Mouse (Mus musculus) testis, adult 2 months (tissue): ENCODE data around the gene Med7. TPM values are rescaled to one million over a fixed set of nuclear protein-coding genes. Genes with fewer than 3 reads are reported as not detected.
A peak's percentile ranks its signal among the peaks of the same experiment; 100 is the strongest.
"Not testable (repeated sequence)": the region's sequence is repeated elsewhere in the genome, so short reads cannot be mapped to it uniquely, and the experiment has no call there.

Experiments
- H3K27ac ChIP-seq: fragments of 200-500 bp; 2 replicates; pipeline ENCODE4 v1.5.1; 2012; ENCODE audit warnings: low read depth, low read length; ENCODE audit not compliant: control insufficient read depth, insufficient read depth
- H3K27me3 ChIP-seq: fragments of 200-500 bp; 2 replicates; pipeline ENCODE4 v1.6.1; 2012; ENCODE audit warnings: mild to moderate bottlenecking, low read length, moderate library complexity; ENCODE audit not compliant: control insufficient read depth, insufficient read depth
- H3K36me3 ChIP-seq: fragments of 200-500 bp; 2 replicates; pipeline ENCODE4 v1.6.1; 2012; ENCODE audit warnings: mild to moderate bottlenecking, low read length; ENCODE audit not compliant: control insufficient read depth, insufficient read depth
- H3K4me1 ChIP-seq: fragments of 200-500 bp; 2 replicates; pipeline ENCODE4 v1.6.1; 2012; ENCODE audit warnings: low read length; ENCODE audit not compliant: control insufficient read depth, insufficient read depth
- H3K4me3 ChIP-seq: fragments of 200-500 bp; 2 replicates; pipeline ENCODE4 v1.5.1; 2012; ENCODE audit warnings: low read depth, mild to moderate bottlenecking, low read length, moderate library complexity, mixed read lengths; ENCODE audit not compliant: control insufficient read depth
- CTCF ChIP-seq: fragments of 200-500 bp; IDR thresholded peaks from 2 replicates; pipeline ENCODE4 v1.5.1; 2012; ENCODE audit warnings: low read depth, mild to moderate bottlenecking, inconsistent platforms, low read length, moderate library complexity; ENCODE audit not compliant: control insufficient read depth, insufficient read depth, insufficient replicate concordance
- POLR2A ChIP-seq: fragments of 200-500 bp; IDR thresholded peaks from 2 replicates; pipeline ENCODE4 v1.6.1; 2012; ENCODE audit warnings: low read depth, mild to moderate bottlenecking, inconsistent platforms, low read length, moderate library complexity; ENCODE audit not compliant: control insufficient read depth
- polyA plus RNA-seq: library from polyadenylated mRNA; depleted of rRNA; stranded (reverse); fragments of >200 nt; gene quantifications from 2 replicates; pipeline ENCODE4 v1.2.3, GENCODE M21; 2012

The Med7 gene
- polyA plus RNA-seq, 1 experiment: 36.7 TPM

GRCm38 (mm10) chr11:46401555-46401954, 35.2 kb upstream of the Med7 start:
- no peaks in the 10 kb centered on the region; the same call in 1 of the 2 replicates for H3K4me1 ChIP-seq
- no peak overlapping the region for H3K27ac ChIP-seq
- no peaks in the 10 kb centered on the region for H3K36me3 ChIP-seq
- H3K4me3 ChIP-seq: no peak overlapping the region
- TF ChIP-seq CTCF (no peak), POLR2A (no peak)
- H3K27me3 ChIP-seq: no peaks in the 10 kb centered on the region

GRCm38 (mm10) chr11:46404986-46405385, 31.7 kb upstream of the Med7 start:
- Histone ChIP-seq H3K27me3 (no peaks in the 10 kb centered on the region), H3K27ac (peak overlapping the region; percentile 58), H3K4me1 (no peaks in the 10 kb centered on the region; the same call in 1 of the 2 replicates), H3K36me3 (no peaks in the 10 kb centered on the region), H3K4me3 (peak overlapping the region; percentile 67)
- TF ChIP-seq POLR2A (no peak), CTCF (no peak)

- H3K27ac ChIP-seq: no peak overlapping the region
- H3K27me3 ChIP-seq: no peaks in the 10 kb centered on the region
- no peaks in the 10 kb centered on the region for H3K36me3 ChIP-seq
- H3K4me3 ChIP-seq: peak overlapping the region; percentile 77
- TF ChIP-seq POLR2A (no peak), CTCF (no peak)
- no peaks in the 10 kb centered on the region; the same call in 1 of the 2 replicates for H3K4me1 ChIP-seq
Observed at GRCm38 (mm10) chr11:46406721-46407120, 30.0 kb upstream of the Med7 start.

- H3K27me3 ChIP-seq: no peaks in the 10 kb centered on the region
- H3K4me1 ChIP-seq: no peaks in the 10 kb centered on the region; the same call in 1 of the 2 replicates
- no peak overlapping the region for H3K4me3 ChIP-seq
- no peak overlapping the region for H3K27ac ChIP-seq
- TF ChIP-seq CTCF: no peak
- no peak for TF ChIP-seq POLR2A
- H3K36me3 ChIP-seq: no peaks in the 10 kb centered on the region
Observed at GRCm38 (mm10) chr11:46410018-46410563, 26.6 kb upstream of the Med7 start.

GRCm38 (mm10) chr11:46418438-46418837, 18.3 kb upstream of the Med7 start:
- H3K4me3 ChIP-seq: no peak overlapping the region
- H3K4me1 ChIP-seq: no peaks in the 10 kb centered on the region
- H3K27me3 ChIP-seq: no peaks in the 10 kb centered on the region
- H3K27ac ChIP-seq: no peak overlapping the region
- H3K36me3 ChIP-seq: no peaks in the 10 kb centered on the region
- TF ChIP-seq POLR2A (no peak), CTCF (no peak)

- Histone ChIP-seq H3K4me1 (no peaks in the 10 kb centered on the region), H3K4me3 (no peak overlapping the region), H3K27ac (no peak overlapping the region), H3K27me3 (no peaks in the 10 kb centered on the region), H3K36me3 (no peaks in the 10 kb centered on the region)
- TF ChIP-seq CTCF (no peak), POLR2A (no peak)
Observed at GRCm38 (mm10) chr11:46418860-46419259, 17.9 kb upstream of the Med7 start.

GRCm38 (mm10) chr11:46421086-46421888, 15.4 kb upstream of the Med7 start:
- TF ChIP-seq POLR2A: no peak
- TF ChIP-seq CTCF: no peak
- no peaks in the 10 kb centered on the region for H3K27me3 ChIP-seq

GRCm38 (mm10) chr11:46428131-46428530, 8.6 kb upstream of the Med7 start:
- not testable (repeated sequence) for H3K27me3 ChIP-seq, H3K4me3 ChIP-seq, H3K4me1 ChIP-seq, H3K36me3 ChIP-seq, H3K27ac ChIP-seq

More at GRCm38 (mm10) chr11:46421086-46421888, 15.4 kb upstream of the Med7 start:
- Histone ChIP-seq H3K36me3 (no peaks in the 10 kb centered on the region), H3K27ac (no peak overlapping the region), H3K4me3 (no peak overlapping the region), H3K4me1 (no peaks in the 10 kb centered on the region)
